Mouse (Mus musculus): Measurements from ENCODE around the gene Krt79. TPM values are rescaled to one million over a fixed set of nuclear protein-coding genes. Genes with fewer than 3 reads are reported as not detected.

The Krt79 gene
- not detected in 2 replicates for polyA plus RNA-seq (2012; rRNA removed)

DNA sequence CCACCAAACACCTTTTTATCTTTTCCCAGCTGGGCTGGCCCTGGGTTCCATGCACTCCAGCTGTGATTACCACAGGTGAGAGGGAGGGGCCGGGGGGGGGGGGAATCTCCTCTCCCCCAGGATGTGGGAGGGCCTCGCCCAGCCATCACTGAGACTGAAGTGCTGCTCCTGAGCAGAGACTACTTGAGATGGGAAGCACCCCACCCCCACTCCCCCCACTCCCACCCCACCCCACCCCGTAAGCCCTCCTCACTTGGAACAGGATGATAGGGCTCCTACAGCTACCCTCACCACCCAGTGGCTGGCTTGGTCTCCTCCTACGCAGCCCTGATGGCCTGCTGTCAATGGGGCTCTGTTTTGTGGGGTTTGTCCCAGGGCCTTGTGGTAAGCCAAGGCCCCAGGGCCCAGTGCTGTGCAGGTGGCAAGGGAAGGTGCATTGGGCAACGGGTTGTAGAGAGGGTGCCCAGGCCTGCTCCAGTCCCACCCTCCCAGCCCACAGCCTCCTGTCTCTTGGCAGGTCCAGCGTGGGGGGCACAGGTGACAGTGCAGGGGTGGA is at the start of gene Krt79:
TSS of gene Krt79 (minus strand) at position 51 of the 556 bp plus-strand sequence.
- H3K4me1 ChIP-seq (ENCODE audit: control insufficient read depth, insufficient read depth, low read length): no peaks in the 10 kb centered on the region
- WGBS: 61% methylated on average over 6 of the region's 6 CpGs
- no peak for DNase-seq
- no peak within 1 kb of the TSS for H3K27ac ChIP-seq (ENCODE audit: insufficient read depth, low read length)
- TF ChIP-seq CTCF (IDR thresholded peaks at IDR 0.05; ENCODE audit: borderline replicate concordance, insufficient read depth, low read depth, low read length): no peak
- no peak for TF ChIP-seq POLR2A (IDR thresholded peaks at IDR 0.05; ENCODE audit: borderline replicate concordance, insufficient read depth, low read length)
- no peaks in the 10 kb centered on the region for H3K27me3 ChIP-seq (ENCODE audit: control insufficient read depth, insufficient read depth, low read length)
- H3K4me3 ChIP-seq (replicated peaks; ENCODE audit: insufficient read depth, low read depth, low read length): no peak within 1 kb of the TSS

DNA sequence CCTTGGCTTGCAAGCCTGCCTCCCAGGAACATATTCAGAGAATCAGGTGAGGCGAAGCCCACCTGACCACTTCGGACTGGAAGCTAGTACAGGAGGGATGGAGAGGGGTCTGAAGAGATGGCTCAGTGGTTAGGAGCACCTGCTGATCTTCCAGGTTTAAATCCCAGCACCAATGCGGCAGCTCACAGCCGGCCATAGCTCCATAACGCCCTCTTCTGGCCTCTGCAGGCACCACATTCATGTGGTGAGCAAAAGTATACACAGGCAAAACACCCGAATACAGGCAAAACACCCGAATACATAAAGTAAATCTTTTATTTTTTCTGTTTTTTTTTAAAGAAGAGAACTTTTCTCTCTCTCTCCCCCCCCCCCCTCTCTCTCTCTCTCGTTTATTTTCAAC is 48.6 kb upstream of the Krt79 start:
- 65% methylated on average over 8 of the region's 8 CpGs for WGBS
- TF ChIP-seq CTCF (IDR thresholded peaks at IDR 0.05; ENCODE audit: borderline replicate concordance, insufficient read depth, low read depth, low read length): no peak
- no peak overlapping the region for H3K4me3 ChIP-seq (replicated peaks; ENCODE audit: insufficient read depth, low read depth, low read length)
- no peak overlapping the region for H3K27ac ChIP-seq (ENCODE audit: insufficient read depth, low read length)
- H3K4me1 ChIP-seq (ENCODE audit: control insufficient read depth, insufficient read depth, low read length): no peaks in the 10 kb centered on the region
- no peak for DNase-seq
- no peaks in the 10 kb centered on the region for H3K27me3 ChIP-seq (ENCODE audit: control insufficient read depth, insufficient read depth, low read length)

DNA sequence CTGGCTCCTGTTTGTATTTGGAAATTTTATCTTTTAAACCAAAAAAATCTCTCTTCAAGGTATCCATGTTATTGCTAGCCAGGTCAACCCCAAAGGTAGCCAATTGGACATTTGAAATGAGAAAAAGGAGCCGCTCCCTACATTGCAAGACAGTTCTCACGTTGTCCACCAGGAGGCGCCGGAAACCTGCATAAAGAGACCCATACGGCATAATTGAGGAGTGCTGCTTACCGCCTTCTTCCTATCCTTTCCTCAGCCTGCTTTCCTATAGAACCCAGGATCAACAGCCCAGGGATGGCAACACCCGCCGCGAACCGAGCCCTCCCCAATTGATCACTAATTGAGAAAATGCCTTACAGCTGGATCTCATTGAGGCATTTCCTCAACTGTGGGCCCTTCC is 48.0 kb upstream of the Krt79 start:
- DNase-seq: peak; percentile 65 to 84
- H3K4me1 ChIP-seq (ENCODE audit: control insufficient read depth, insufficient read depth, low read length): no peaks in the 10 kb centered on the region
- TF ChIP-seq POLR2A (IDR thresholded peaks at IDR 0.05; ENCODE audit: borderline replicate concordance, insufficient read depth, low read length) (no peak), CTCF (IDR thresholded peaks at IDR 0.05; ENCODE audit: borderline replicate concordance, insufficient read depth, low read depth, low read length) (peak; percentile 88)
- no peak overlapping the region for H3K4me3 ChIP-seq (replicated peaks; ENCODE audit: insufficient read depth, low read depth, low read length)
- no peaks in the 10 kb centered on the region for H3K27me3 ChIP-seq (ENCODE audit: control insufficient read depth, insufficient read depth, low read length)
- WGBS: under 1% methylated on average over 10 of the region's 10 CpGs
- no peak overlapping the region for H3K27ac ChIP-seq (ENCODE audit: insufficient read depth, low read length)

DNA sequence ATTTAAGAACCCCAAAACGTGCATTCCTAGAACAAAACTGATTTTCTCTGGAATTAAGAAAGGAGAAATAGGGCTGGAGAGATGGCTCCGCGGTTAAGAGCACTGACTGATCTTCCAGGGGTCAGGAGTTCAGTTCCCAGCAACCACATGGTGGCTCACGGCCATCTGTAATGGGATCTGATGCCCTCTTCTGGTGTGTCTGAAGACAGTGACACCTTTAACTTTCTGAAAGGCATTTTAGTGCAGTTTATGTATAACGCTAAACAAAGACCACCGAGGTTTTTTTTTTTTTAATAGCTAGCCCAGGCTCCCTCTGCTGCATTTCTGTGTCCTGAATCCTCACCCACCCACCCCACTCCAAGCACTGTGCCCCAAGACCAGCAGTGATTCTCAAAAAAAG is 44.6 kb upstream of the Krt79 start:
- no peaks in the 10 kb centered on the region for H3K4me1 ChIP-seq (ENCODE audit: control insufficient read depth, insufficient read depth, low read length)
- H3K27ac ChIP-seq (ENCODE audit: insufficient read depth, low read length): no peak overlapping the region
- no peak for DNase-seq
- TF ChIP-seq POLR2A (IDR thresholded peaks at IDR 0.05; ENCODE audit: borderline replicate concordance, insufficient read depth, low read length) (no peak), CTCF (IDR thresholded peaks at IDR 0.05; ENCODE audit: borderline replicate concordance, insufficient read depth, low read depth, low read length) (no peak)
- H3K27me3 ChIP-seq (ENCODE audit: control insufficient read depth, insufficient read depth, low read length): no peaks in the 10 kb centered on the region
- WGBS: 19% methylated on average over 6 of the region's 6 CpGs
- H3K4me3 ChIP-seq (replicated peaks; ENCODE audit: insufficient read depth, low read depth, low read length): no peak overlapping the region

DNA sequence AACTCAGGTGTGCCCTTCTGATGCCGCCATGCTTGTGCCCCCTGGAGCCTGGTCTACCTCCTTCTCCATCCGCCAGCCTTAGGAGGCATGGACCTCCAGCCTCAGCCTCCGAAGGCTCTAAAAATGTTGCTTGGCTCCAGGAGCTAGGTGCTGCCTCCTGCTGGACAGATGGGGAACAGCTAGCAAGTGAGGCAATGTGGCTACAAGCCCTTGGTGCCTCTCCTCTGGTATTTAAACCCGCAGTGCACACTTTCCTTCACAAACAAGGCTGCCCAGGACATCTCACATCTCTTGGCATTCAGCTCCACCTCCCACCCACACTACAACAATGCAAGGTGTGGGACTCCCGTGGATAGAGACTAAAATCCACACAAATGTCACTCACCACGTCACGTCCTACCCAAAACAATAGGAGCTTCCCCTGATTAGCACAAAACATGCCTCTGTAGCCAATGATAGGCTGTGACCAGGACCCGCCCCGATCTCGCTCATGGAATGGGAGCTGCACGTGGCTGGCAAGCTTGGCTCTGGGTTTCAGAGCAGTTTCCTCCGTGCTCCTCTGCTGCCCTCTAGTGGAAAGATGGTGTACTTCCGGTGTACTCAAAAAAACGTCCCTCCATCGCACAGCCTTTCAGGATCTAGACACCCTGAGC is 44.0 kb upstream of the Krt79 start:
- H3K4me3 ChIP-seq (replicated peaks; ENCODE audit: insufficient read depth, low read depth, low read length): no peak overlapping the region
- peak; percentile 92 for TF ChIP-seq CTCF (IDR thresholded peaks at IDR 0.05; ENCODE audit: borderline replicate concordance, insufficient read depth, low read depth, low read length)
- no peak for TF ChIP-seq POLR2A (IDR thresholded peaks at IDR 0.05; ENCODE audit: borderline replicate concordance, insufficient read depth, low read length)
- H3K27ac ChIP-seq (ENCODE audit: insufficient read depth, low read length): no peak overlapping the region
- no peaks in the 10 kb centered on the region for H3K27me3 ChIP-seq (ENCODE audit: control insufficient read depth, insufficient read depth, low read length)
- H3K4me1 ChIP-seq (ENCODE audit: control insufficient read depth, insufficient read depth, low read length): no peaks in the 10 kb centered on the region
- peak; percentile 79 to 83 for DNase-seq
- 4% methylated on average over 15 of the region's 15 CpGs for WGBS

DNA sequence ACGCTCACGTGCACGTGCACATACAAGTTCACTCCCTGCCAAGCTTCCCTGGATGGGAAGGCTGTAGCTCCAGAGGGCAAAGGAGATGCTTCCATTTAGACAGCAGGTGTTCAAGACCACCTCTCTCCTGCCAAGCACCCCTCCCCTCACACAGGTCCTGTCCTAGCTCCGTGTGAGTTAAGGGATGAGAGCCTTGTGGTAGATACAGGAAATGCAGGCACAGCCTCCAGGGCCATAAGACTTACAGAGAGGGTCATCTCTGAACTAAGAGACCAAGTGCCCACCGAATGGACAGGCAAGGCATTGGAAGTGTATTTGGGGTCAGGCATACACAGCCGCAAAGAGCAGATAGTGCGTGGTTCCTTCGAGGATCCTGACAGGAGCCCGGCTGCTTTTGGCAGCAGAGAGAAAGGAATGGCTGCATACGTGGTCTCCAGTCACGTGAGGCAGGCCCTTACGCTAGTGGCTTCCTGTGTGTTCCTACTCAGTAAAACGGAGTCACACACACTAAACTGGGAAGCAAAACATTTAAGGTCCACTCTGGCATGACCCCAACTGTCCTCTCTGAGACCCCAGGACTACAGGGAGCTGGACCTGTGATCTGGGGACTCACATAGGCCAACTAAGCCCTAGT is 43.3 kb upstream of the Krt79 start:
- H3K4me3 ChIP-seq (replicated peaks; ENCODE audit: insufficient read depth, low read depth, low read length): no peak overlapping the region
- no peak overlapping the region for H3K27ac ChIP-seq (ENCODE audit: insufficient read depth, low read length)
- WGBS: 84% methylated on average over 13 of the region's 13 CpGs
- H3K4me1 ChIP-seq (ENCODE audit: control insufficient read depth, insufficient read depth, low read length): no peaks in the 10 kb centered on the region
- no peaks in the 10 kb centered on the region for H3K27me3 ChIP-seq (ENCODE audit: control insufficient read depth, insufficient read depth, low read length)
- DNase-seq: no peak
- TF ChIP-seq CTCF (IDR thresholded peaks at IDR 0.05; ENCODE audit: borderline replicate concordance, insufficient read depth, low read depth, low read length) (no peak), POLR2A (IDR thresholded peaks at IDR 0.05; ENCODE audit: borderline replicate concordance, insufficient read depth, low read length) (no peak)

DNA sequence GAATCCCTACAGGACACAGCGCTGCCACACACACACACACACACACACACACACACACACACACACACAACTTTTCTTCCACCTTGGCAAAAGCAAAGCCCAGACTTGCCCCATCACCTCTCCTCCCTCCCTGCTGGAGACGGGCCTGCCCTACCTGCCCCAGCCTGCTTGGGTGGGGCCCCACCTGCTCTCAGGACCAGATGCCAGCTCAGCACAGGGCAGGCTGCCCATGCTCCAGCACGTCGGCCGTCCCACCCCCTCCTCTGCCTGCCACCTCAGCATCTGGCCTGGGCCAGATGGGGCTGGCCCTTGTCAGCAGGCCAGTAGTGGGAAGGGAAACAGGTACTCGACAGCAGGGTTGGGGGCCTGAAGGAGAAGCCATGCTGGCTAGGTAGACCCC is 40.7 kb upstream of the Krt79 start:
- H3K27me3 ChIP-seq (ENCODE audit: control insufficient read depth, insufficient read depth, low read length): no peaks in the 10 kb centered on the region
- WGBS: 45% methylated on average over 6 of the region's 6 CpGs

More for the DNA sequence above, 40.7 kb upstream of the Krt79 start:
- Histone ChIP-seq H3K4me3 (replicated peaks; ENCODE audit: insufficient read depth, low read depth, low read length) (no peak overlapping the region), H3K27ac (ENCODE audit: insufficient read depth, low read length) (no peak overlapping the region), H3K4me1 (ENCODE audit: control insufficient read depth, insufficient read depth, low read length) (0 out of 2 replicates have a peak, but pooled peaks cover 2% of the 10 kb centered on the region)
- no peak for TF ChIP-seq POLR2A (IDR thresholded peaks at IDR 0.05; ENCODE audit: borderline replicate concordance, insufficient read depth, low read length)
- TF ChIP-seq CTCF (IDR thresholded peaks at IDR 0.05; ENCODE audit: borderline replicate concordance, insufficient read depth, low read depth, low read length): no peak
- no peak for DNase-seq

Measured in cerebellum, adult 2 months (tissue).